Mouse (Mus musculus) E14TG2a.4 (cell line): Measurements from ENCODE around the gene Fdps.

Experiments
- CTCF ChIP-seq: conservative IDR thresholded peaks from 2 replicates; pipeline ENCODE4 v1.5.1; 2014; ENCODE audit warnings: low read length
- NANOG ChIP-seq: IDR thresholded peaks from 2 replicates; pipeline ENCODE4 v1.6.1; 2014; ENCODE audit warnings: borderline replicate concordance, low read length, mixed read lengths

DNA sequence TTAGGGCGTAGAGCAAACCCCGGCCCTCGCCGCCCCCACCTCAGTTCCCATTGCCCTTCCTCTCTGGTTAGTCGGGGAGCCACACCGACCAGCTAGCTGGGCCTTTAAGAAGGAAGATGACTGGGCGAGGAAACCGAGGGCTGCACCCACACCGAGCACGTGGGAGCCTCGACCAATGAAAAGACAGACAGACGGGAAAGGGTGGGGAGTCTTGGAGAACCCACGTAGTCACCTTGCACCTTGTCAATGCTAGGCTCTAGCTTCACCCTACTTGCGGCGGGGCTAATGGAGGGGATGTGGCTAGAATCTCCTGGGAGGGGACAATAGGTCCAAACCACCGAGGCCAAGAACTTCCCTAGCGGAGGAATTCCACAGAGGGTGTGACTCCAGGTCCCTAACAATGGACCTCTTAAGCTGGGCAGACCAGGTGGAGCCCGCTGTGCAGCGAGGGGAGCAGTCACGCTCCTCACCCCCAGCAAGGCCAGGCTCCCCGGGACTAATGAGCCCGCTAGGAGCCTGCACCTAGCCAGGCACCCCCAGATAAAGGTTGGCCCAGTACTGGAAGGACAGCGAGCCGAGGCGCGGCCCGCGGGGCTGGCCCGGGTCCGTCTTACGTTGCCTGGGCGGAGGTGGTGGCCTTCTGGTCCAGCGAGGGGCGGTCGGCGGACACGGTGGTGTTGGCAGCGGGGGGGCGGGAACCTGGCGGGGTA, 11.7 kb downstream of the Fdps start:
- TF ChIP-seq CTCF (no peak), NANOG (no peak)
